Comparison of ENCODE assay signal across 18 mouse cellular contexts in the genomic region with DNA sequence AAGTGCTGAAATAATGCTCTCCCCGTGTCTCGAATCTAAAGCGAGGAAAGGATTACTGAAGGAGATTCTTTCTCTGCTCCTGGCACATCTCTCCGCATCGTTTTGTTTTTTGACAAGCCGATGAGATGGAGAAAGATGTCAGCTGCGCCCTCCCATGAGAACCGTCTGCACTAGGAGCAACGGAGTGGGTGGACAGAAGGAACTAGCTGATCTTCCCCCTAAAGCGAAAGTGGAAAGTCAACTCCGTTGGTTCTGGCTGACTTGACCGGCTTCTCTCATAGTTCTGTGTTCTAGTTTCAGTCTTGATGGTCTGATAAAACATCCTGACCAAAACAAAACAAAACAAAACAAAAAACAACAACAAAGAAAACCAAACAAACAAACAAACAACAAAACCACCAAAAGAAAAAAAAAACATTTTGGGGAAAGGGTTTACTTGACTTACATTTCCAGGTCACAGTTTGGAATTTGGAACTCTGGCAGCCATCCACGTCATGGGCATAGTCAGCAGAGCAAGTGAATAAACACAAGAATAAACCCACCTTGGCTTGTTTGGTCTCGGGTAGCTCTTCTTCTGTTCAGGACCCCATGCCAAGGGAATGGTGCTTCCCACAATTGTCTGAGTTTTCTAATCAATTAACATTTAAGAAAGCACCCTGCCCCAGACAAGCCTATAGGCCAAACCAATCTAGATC. TPM values are rescaled to one million over a fixed set of nuclear protein-coding genes. Genes with fewer than 3 reads are reported as not detected.
A peak's percentile ranks its signal among the peaks of the same experiment; 100 is the strongest.
DNase-seq lines count a peak whose midpoint lies in the region; ATAC-seq lines count a peak whose summit lies in the region.
"Had no signal": no experiment of that assay in that cellular context is flagged by ENCODE, and none has a peak within 500 bp of the region (broad histone marks: within the 10 kb centered on the region; RNA-seq: fewer than 3 reads in every experiment).

No protein-coding gene starts in this region.

- no peak overlapping the region for H3K4me2 ChIP-seq in kidney, embryonic 16.5 days (replicated peaks; ENCODE audit: low read depth, low read length)
- H3K4me2 ChIP-seq in embryonic facial prominence, embryonic 15.5 days (replicated peaks): peak overlapping the region; percentile 34
- no peak overlapping the region for H3K4me2 ChIP-seq in hindbrain, embryonic 11.5 days (replicated peaks; ENCODE audit: low read depth, low read length)
- H3K4me2 ChIP-seq: forebrain, embryonic 13.5 days; midbrain, embryonic 15.5 days had no signal

- no peaks in the 10 kb centered on the region for H3K4me1 ChIP-seq in kidney, embryonic 16.5 days (ENCODE audit: insufficient read depth, low read length)
- peaks cover 6% of the 10 kb centered on the region; the same call in 1 of the 2 replicates for H3K4me1 ChIP-seq in embryonic facial prominence, embryonic 15.5 days
- H3K4me1 ChIP-seq in hindbrain, embryonic 11.5 days (replicated peaks; ENCODE audit: control insufficient read depth, insufficient read depth, low read length): no peaks in the 10 kb centered on the region
- H3K4me1 ChIP-seq: forebrain, embryonic 13.5 days; hindbrain, embryonic 10.5 days; megakaryocyte, embryonic 14.5 days; midbrain, embryonic 15.5 days had no signal

- DNase-seq in heart, adult 11 months: peak; percentile 94
- DNase-seq in heart, postnatal 25 days (ENCODE audit: low spot score): no peak
- peak; percentile 42 to 46 for DNase-seq in kidney, postnatal 25 days
- DNase-seq in A20 (ENCODE audit: low read depth, low spot score): peak; percentile 68
- DNase-seq in hindbrain, embryonic 11.5 days (ENCODE audit: low spot score): no peak
- DNase-seq: B cell, adult 2 months; cerebellum, adult 9-11 months; kidney, postnatal 14 days; liver; liver, postnatal 0 days; retina, postnatal 1 day; thymus, postnatal 4 days had no signal

- no peak overlapping the region for H3K4me3 ChIP-seq in kidney, embryonic 16.5 days (ENCODE audit: low read length)
- no peak overlapping the region; the same call in 1 of the 2 replicates for H3K4me3 ChIP-seq in embryonic facial prominence, embryonic 15.5 days (replicated peaks)
- H3K4me3 ChIP-seq in hindbrain, embryonic 11.5 days (ENCODE audit: low read depth, low read length): no peak overlapping the region
- H3K4me3 ChIP-seq: forebrain, embryonic 13.5 days; hindbrain, embryonic 10.5 days; megakaryocyte, embryonic 14.5 days; midbrain, embryonic 15.5 days had no signal

- no peak overlapping the region for H3K9ac ChIP-seq in kidney, embryonic 16.5 days (replicated peaks; ENCODE audit: low read length)
- no peak overlapping the region for H3K9ac ChIP-seq in embryonic facial prominence, embryonic 15.5 days
- no peak overlapping the region for H3K9ac ChIP-seq in hindbrain, embryonic 11.5 days (ENCODE audit: low read depth, low read length)
- H3K9ac ChIP-seq: forebrain, embryonic 13.5 days; liver, postnatal 0 days; midbrain, embryonic 15.5 days had no signal

- intact Hi-C loops in heart, postnatal 25 days (cut with DNase I): no loop called here

- no peak for ATAC-seq in kidney, embryonic 16.5 days (ENCODE audit: low FRiP score, low TSS enrichment)
- no peak for ATAC-seq in embryonic facial prominence, embryonic 15.5 days (ENCODE audit: insufficient number of reproducible peaks, low FRiP score, low TSS enrichment, low read depth)
- no peak for ATAC-seq in hindbrain, embryonic 11.5 days (ENCODE audit: low FRiP score)
- ATAC-seq: forebrain, embryonic 13.5 days; liver, postnatal 0 days; midbrain, embryonic 15.5 days had no signal

- H3K27ac ChIP-seq in kidney, embryonic 16.5 days (ENCODE audit: low read length): no peak overlapping the region
- no peak overlapping the region for H3K27ac ChIP-seq in embryonic facial prominence, embryonic 15.5 days (replicated peaks)
- H3K27ac ChIP-seq in hindbrain, embryonic 11.5 days (ENCODE audit: low read depth, low read length): no peak overlapping the region
- H3K27ac ChIP-seq: forebrain, embryonic 13.5 days; hindbrain, embryonic 10.5 days; midbrain, embryonic 15.5 days had no signal

- WGBS in kidney, embryonic 16.5 days: 83% methylated on average over 14 of the region's 14 CpGs
- WGBS in embryonic facial prominence, embryonic 15.5 days: 59% methylated on average over 14 of the region's 14 CpGs
- WGBS in hindbrain, embryonic 11.5 days: 88% methylated on average over 14 of the region's 14 CpGs

- H3K36me3 ChIP-seq in kidney, embryonic 16.5 days (ENCODE audit: insufficient read depth, low read length): no peaks in the 10 kb centered on the region
- H3K36me3 ChIP-seq in embryonic facial prominence, embryonic 15.5 days: no peaks in the 10 kb centered on the region
- H3K36me3 ChIP-seq in hindbrain, embryonic 11.5 days (ENCODE audit: control insufficient read depth, insufficient read depth, low read length): no peaks in the 10 kb centered on the region
- H3K36me3 ChIP-seq: hindbrain, embryonic 10.5 days; midbrain, embryonic 15.5 days had no signal

- H3K9me3 ChIP-seq in kidney, embryonic 16.5 days (ENCODE audit: low read length): no peaks in the 10 kb centered on the region
- H3K9me3 ChIP-seq in embryonic facial prominence, embryonic 15.5 days (replicated peaks): no peaks in the 10 kb centered on the region
- no peaks in the 10 kb centered on the region for H3K9me3 ChIP-seq in hindbrain, embryonic 11.5 days (ENCODE audit: control insufficient read depth, low read length)
- H3K9me3 ChIP-seq: forebrain, embryonic 13.5 days; hindbrain, embryonic 10.5 days; midbrain, embryonic 15.5 days had no signal

- H3K27me3 ChIP-seq in kidney, embryonic 16.5 days (ENCODE audit: insufficient read depth, low read length): no peaks in the 10 kb centered on the region
- no peaks in the 10 kb centered on the region for H3K27me3 ChIP-seq in embryonic facial prominence, embryonic 15.5 days
- no peaks in the 10 kb centered on the region for H3K27me3 ChIP-seq in hindbrain, embryonic 11.5 days (ENCODE audit: control insufficient read depth, insufficient read depth, low read length)
- H3K27me3 ChIP-seq: forebrain, embryonic 13.5 days; megakaryocyte, embryonic 14.5 days; midbrain, embryonic 15.5 days had no signal

RNA-seq across cellular contexts. Expression of gene Cdkn3, which starts 25.4 kb away (rescaled TPM):
- 1 to 10 TPM in 1 of 2 experiments, under 1 TPM in 1; 0.83 to 1.2 TPM for total RNA-seq in heart, postnatal 25 days (2021)
- polyA plus RNA-seq in kidney, embryonic 16.5 days (2015; fragmentation: Nextera tagmentation; extraction: Ambion mirVana): 42.0 and 43.2 TPM in 2 replicates
- polyA plus RNA-seq in embryonic facial prominence, embryonic 15.5 days (2015; fragmentation: Nextera tagmentation; extraction: Ambion mirVana): 38.7 and 38.8 TPM in 2 replicates
- polyA plus RNA-seq in hindbrain, embryonic 11.5 days (2014; fragmentation: Nextera tagmentation; extraction: Ambion mirVana): 43.7 and 53.2 TPM in 2 replicates

RNA-seq across cellular contexts. Expression of gene Cnih1, which starts 53.3 kb away (rescaled TPM):
- 10 to 100 TPM; 52.5 to 53.5 TPM for total RNA-seq in heart, postnatal 25 days (2021)
- polyA plus RNA-seq in kidney, embryonic 16.5 days (2015; fragmentation: Nextera tagmentation; extraction: Ambion mirVana): 178 and 184 TPM in 2 replicates
- 187 and 188 TPM in 2 replicates for polyA plus RNA-seq in embryonic facial prominence, embryonic 15.5 days (2015; fragmentation: Nextera tagmentation; extraction: Ambion mirVana)
- 231 and 238 TPM in 2 replicates for polyA plus RNA-seq in hindbrain, embryonic 11.5 days (2014; fragmentation: Nextera tagmentation; extraction: Ambion mirVana)

Comparison
In these comparisons a context has a peak if more than half of its experiments do, and no peak if none do; other contexts are left out.
1. DNase-seq: peak in heart, adult 11 months (single experiment), kidney, postnatal 25 days (2 of 2) and A20 (single experiment); none in heart, postnatal 25 days (single experiment) and hindbrain, embryonic 11.5 days (single experiment).